Mouse (Mus musculus) heart, postnatal 14 days (tissue): Measurements from ENCODE around the gene Serinc1. TPM values are rescaled to one million over a fixed set of nuclear protein-coding genes. Genes with fewer than 3 reads are reported as not detected.
A peak's percentile ranks its signal among the peaks of the same experiment; 100 is the strongest.
"Not testable (repeated sequence)": the region's sequence is repeated elsewhere in the genome, so short reads cannot be mapped to it uniquely, and the experiment has no call there.

Experiments used
- DNase-seq, 2 experiments: peaks; one replicate each; pipeline ENCODE4 v3.0.0; 2021 to 2022
- intact Hi-C: fragments of 180-260 bp; cut with DNase I; formaldehyde crosslinking; loops from one replicate; pipeline ENCODE4 v1.15.1; 2025
- long read RNA-seq, 2 experiments: library from polyadenylated mRNA; stranded (forward); transcript quantifications; one replicate each; pipeline ENCODE4 v2.0.0; 2021
- total RNA-seq, 2 experiments: library from RNA; stranded (reverse); gene quantifications; 2 replicates each; pipeline ENCODE4 v1.2.3; 2021

Gene Serinc1
- total RNA-seq, result 100 to 1,000 TPM; 254 to 264 TPM
- long read RNA-seq, experiment 1, transcript Serinc1-201 (9 exons, 2,880 nt), result major isoform, 282 of 295 reads
- long read RNA-seq, experiment 1, partial matches to known transcripts, result 10 of 295 reads
- long read RNA-seq, experiment 1, other reads (novel, unspliced or antisense), result 3 of 295 reads
- long read RNA-seq, experiment 2, transcript Serinc1-201 (9 exons, 2,880 nt), result major isoform, 281 of 287 reads
- long read RNA-seq, experiment 2, partial matches to known transcripts, result 0 of 287 reads
- long read RNA-seq, experiment 2, other reads (novel, unspliced or antisense), result 6 of 287 reads

DNA sequence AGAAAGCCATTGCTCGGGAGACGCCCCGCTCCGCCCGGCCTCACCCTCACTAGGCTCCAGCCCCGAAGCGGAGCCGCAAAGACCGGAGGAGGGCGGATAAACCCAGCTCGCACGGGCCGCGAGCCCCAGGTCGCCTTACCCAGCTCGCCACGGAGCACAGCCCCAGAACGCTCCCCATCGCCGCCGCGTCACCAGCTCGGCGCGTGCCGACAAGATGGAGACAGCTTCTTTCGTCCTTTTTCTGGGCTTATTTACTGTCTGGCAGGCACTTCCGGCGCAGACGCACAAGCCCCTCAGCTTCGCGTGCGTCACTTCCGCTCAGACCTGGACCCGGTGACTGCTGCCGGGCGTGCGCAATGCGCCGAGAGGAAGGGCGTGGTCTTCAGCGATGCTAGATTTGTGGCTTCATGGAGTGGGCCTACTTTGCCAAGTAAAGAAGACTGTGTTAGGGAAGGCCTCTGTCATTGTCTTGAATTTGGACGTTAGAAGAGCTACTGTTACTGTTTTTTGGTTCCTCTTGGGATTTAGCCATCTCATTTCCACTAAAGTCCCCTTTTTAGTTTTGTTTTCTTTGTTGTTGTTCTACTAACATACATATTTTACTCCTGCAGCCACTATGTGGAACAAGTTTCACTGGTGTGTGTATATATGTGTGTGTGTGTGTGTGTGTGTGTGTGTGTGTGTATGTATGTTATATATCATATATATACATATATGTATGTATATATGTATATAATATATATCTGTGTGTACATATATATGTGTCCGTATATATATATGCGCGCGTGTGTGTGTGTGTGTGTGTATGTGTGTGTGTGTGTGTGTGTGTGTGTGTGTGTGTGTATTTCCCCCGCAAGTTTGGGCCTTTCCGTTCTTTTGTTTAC, at the start of gene Serinc1:
Gene Serinc1 (minus strand): TSS at position 313 of the 884 bp plus-strand sequence.
- intact Hi-C loops, result loop anchor here (2.0 to 5.0 kb wide), 2 partner anchors 46 to 265 kb away; partner anchors contain the start of gene Hsf2
- DNase-seq, result peak; percentile 93 to 96

DNA sequence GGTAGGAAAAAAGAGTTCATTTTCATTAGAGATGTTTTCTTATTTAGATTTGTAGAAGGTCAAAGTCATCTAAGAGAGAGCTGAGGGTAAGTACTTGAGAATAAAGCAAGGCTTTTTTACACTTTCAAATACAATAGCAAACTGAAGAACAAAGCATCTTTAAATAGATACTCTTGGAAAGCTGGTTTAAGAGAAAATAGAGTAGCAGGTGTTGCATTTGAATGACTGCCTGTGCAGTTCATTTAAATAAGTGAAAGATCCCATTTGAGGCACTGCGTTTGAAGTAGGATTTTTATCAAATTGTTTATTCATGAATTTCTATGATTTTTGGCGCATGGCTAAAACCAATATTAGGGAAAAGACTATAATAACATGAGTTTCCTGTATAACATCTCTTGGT, 44.4 kb upstream of the Serinc1 start:
- intact Hi-C loops, result no loop called here

DNA sequence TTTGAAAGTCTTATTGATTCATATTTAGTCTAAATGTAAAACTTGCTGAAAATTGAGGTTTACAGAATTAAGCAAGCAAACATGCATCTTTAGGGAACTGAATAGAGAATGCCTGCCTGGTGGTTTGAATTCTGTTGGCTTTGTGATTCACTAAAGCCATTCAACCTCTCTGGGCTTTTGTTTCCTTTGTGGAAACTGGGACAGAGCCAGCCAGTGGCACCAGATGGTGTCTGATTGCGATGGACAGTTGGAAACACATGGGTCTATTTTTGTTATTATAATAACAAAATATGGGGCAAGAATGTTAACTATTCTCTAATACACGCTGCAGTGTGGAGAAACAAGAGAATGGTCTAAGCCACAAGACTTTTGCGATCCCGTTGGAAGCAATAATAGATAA, 39.8 kb upstream of the Serinc1 start:
- intact Hi-C loops, result no loop called here
- no peak for DNase-seq

More for the DNA sequence above, 44.4 kb upstream of the Serinc1 start:
- no peak for DNase-seq

DNA sequence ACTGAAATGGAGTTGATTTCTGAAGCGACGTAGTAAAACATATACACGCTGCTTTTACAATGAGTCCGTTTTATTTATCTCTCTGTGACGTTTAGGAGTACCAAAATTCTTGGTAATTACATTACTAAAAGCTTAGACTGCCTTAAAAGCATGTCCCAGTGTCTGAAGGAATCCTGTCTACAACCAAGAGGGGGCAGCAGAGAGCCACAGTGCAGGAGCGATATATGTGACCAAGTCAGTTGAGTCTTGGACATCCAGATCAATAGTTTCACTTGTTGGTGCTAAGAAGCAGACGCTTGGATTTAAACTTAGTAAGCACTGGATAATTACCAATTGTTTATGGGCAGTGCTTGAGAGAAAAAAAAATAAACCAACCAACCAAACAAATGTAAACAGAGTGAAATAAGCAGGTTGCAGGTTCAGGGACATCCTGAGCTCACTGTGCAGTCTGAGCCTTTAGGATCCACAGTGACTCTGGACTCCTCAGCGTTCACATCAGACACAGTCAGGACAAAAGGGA, 38.9 kb upstream of the Serinc1 start:
- intact Hi-C loops, result no loop called here
- peak; percentile 51 to 65 for DNase-seq

DNA sequence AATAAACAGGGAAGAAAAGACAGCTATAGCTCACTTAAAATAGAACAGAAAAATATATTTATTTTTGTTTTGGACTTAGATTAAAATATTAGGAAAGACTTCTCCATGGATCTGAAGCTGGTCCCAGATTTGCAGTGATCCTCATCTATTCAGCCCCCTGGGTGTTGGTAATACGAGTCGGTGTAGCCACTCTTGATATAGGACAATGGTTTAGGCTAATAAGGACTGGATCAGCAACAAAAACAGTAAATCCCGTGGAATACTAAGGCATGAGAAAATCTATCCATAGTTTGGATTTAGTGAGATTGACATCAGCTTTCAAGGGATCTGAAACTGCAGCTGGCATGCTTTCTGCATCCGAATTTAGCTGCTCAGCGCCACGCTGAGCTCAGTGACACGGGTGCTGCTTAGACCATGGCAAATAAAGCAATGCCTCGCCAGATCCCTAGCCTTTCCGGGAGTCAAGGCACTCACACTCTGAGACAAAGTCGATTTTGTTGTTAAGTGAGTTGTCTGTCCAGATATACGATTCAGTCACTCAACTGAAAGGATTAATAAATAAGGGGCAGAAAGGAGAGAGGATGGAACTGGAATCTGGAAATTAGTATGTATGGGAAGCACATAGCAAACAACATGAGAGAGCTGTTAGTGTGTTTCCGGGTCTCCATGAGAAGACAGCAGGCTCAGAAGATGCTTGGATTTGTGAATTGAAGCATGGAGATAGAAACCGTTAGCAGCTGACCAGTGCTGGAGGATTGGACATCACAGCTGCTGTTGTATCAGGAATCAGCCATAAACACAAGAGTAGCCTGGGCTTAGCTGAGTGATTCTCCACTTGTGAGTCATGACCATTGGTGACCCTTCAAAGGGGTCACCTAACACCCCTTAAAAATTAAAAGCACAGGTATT, 36.9 kb upstream of the Serinc1 start:
- no peak for DNase-seq
- intact Hi-C loops, result no loop called here

DNA sequence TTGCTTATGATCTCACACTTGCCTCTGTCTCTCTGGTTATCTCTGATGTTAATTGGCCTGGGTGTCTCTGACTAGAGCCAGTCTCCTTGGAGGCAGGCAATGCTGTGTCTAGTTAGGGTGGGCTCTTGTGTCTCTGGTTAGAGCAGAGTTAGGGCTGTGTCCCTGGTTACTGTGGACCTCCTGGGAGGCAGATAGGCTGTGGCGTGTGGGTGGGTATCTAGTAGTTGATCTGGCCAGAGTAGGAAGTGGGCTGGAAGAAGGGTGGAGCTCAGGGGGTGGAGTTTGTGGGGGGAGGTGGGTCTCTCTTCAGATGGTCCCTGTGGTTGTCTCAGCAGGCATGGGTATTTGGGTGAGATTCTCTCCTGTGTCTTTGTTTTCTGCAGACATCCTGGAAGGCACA, 33.9 kb upstream of the Serinc1 start:
- DNase-seq, result no peak
- intact Hi-C loops, result no loop called here

DNA sequence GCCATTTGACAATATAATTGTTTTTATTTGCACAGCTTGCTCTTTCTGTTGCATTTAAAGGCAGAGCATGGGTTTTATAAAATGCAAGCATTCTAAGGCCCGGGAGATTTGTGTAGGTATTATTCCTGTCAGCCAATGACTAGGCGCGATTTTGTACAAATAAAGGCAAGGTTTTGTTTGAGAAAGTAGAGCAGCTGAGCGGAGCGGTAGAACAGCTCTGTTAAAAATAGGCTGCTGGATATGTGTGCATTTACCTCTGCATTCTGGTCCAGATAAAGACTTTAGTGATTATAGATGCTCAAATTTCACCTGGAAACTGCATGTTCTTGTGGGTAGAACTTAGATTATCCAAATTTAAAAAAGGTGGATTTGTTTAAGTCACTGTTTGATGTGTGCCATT, 25.3 kb upstream of the Serinc1 start:
- intact Hi-C loops, result no loop called here
- no peak for DNase-seq

DNA sequence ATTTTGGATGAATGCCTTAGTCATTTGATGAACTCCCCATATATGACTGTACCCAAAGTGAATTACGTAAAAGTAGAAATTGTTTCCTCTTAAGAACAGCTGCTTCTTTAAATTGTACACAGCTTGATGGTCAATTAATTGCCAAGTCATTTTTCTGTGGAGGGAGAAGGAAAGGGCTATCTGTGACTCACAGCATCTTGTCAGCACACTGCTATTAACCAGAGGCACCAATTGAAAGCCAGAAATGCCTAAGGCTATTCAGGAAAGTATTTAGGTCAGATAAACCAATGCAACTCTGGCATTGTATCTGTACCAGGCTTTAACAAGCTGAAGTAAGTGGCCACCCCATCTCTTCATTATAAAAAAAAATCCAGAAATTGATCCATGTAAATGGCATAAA, 21.4 kb upstream of the Serinc1 start:
- intact Hi-C loops, result no loop called here

DNA sequence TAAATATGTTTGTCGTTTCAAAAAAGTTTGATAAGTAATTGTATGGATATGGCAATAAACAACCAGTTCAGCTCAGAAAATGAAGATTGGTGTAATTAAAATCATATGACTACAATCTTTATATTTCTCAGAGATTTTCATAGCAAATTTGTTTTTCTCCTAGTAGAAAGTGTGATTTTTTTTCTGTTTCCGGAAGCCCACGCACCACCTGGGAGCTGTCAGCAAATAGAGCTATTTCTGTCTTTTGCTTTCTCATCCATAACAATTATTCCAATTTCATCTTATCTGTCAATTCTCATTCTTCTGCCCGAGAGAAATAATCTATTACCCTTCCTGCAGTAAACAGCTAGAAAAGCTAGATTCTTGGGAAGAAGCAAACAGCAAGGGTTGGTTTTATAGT, 17.3 kb upstream of the Serinc1 start:
- DNase-seq, result no peak
- intact Hi-C loops, result no loop called here

More for the DNA sequence above, 21.4 kb upstream of the Serinc1 start:
- no peak for DNase-seq

DNA sequence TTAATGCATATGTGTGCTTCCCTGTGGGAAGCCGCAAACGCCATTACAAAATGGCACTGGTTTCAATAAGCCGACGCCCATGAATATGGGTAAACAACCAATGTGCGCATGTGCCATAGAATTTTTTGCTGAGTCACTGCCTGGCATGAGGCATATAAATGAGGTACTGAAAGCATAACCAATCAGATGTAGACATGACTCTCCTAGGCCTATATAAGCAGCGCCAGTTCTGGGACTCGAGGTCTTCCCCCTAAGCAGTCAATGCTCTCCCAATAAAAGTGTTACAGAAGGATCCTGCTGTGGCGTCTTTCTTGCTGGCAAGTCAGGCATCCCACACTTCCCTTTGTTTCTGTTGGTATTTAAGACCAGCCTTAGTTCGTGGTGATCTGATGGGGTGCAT, 11.6 kb upstream of the Serinc1 start:
- intact Hi-C loops, DNase-seq: not testable (repeated sequence)

DNA sequence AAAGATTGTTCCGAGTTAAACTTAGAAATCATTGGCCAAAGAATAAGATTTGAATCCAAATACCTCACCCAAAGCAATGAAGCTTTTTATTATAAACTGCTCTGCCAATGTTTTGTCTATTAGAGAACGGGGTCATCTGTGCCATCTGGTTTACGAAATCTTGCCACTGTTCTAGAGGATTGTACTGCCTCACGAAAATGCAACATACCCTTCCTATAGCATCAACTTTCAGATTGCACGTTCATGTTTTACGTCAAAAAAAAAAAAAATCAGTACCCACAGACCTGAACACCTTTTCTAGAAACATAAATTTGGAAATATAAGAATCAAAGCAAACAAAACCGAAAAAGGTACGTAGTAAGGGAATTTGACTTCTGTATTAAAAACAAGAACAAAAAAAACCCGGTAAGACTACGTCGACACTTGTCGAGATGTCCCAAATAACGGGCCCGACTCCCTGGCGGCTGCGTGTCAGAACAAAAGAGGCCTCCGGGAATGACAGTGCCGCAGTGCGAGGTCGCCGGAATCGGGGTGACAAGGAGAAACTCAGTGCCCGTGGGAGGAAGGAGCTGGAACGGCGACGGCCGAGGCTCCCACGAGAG, 613 bp downstream of the Serinc1 start:
- no peak for DNase-seq
- intact Hi-C loops, result loop anchor here (2.0 to 5.0 kb wide), 2 partner anchors 45 to 266 kb away; partner anchors contain the start of gene Hsf2

DNA sequence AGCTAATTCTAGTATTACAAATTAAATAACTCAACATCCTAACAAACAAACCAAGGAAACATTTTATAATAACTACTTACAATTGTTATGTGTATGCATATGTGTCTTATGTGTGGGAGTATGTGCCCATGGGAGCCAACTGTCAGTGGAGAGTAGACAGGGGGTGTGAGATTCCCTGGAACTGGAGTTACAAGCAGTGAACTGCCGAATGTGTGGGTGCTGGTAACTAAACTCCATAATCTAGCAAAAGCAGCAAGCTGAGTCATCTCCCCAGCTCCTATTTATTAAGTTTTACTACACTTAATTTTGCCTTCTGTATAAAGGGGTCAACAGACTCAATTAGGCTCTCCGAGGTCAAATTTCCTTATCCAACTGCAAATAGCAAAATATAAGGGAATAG, 1.3 kb downstream of the Serinc1 start:
- intact Hi-C loops, result loop anchor here (5.0 kb wide), 1 partner anchor 266 kb away; no protein-coding TSS in a partner anchor
- DNase-seq, result no peak

DNA sequence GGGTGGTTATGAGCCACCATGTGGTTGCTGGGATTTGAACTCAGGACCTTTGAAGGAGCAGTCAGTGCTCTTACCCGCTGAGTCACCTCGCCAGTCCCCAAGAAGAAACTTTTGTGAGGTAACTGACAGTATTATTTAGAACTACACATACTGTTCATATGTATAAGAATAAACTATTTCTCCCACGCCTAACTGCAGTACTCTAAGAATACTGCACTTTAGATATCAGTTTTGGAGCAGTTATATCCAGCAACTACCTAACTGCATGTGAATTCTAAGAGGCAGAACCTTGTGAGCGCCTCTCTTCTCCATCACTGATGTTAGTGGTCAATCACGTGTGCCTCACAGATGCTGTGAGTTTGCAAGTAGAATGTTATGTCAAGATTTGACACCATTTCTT, 5.9 kb downstream of the Serinc1 start:
- DNase-seq, result no peak
- intact Hi-C loops, result no loop called here

DNA sequence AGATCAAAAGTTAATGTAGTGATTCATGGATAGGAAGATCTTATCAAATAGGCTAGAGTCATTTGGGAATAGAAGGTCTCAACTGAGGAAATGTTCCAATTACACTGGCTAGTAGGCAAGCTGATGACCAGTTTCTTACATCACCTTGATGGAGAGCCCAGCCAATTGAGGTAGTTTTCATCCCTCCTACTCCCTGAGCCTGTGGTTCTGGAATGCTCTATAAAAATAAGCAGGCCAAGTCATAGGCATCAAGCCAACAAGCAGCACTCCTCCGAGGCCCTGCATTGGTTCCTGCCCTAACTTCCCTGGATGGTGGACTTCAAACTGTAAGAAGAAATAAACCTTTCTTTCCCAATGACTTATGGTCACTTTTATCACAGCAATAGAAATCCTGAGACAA, 17.1 kb downstream of the Serinc1 start:
- no peak for DNase-seq
- intact Hi-C loops, result no loop called here

DNA sequence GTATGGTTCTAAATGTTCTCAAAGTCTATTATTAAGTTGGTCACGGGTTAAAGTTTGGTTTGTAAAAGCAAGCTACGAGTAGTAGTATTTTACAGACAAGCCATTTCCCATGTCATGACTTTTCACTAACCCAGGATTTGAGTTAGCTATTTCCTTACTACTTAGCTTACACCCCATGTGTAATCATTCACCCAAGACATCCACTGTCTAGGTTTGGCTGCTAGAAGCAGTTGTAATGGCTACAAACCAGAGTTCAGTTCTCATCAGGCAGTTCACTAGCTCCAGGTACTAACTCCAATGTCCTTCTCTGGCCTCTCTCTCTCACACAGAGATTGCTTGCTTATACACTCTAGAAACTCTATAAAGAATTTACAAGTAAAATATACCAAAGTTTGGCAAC, 17.7 kb downstream of the Serinc1 start:
- intact Hi-C loops, result no loop called here
- DNase-seq, result no peak

DNA sequence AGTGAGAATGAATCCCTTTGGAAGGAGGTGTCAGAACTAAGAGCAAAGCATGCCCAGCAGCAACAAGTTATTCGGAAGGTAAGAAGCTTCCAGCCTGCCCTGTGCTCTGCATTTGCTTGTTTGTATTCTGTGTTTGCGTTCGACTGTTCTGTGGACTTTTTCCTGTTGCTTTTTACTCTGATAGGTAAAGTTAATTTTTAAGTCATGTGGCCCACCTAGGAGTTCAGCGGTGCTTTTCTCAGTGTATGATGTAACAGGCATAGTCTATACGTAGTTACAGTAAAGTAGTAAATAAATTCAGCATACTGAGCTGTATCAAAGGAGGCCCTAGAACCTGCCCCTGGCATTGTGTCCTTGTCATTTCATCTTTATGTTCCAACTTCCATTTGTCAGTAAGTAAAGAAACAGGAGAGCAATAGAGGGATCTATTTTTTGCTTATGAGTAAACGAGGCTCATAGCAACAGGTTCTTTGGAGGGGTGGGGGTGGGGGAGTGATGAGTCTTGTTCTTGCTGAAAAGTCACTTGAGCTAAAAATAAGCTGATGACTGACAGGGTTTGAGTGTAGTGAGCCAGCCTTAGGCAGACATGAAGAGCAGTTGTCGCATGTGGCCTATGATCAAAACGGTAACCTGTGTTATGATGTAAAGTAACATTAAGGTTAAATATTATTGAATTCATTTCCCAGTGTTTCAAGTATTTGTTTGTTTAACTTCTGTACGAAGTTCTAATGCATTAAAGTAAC, 32.7 kb downstream of the Serinc1 start:
- no peak for DNase-seq

DNA sequence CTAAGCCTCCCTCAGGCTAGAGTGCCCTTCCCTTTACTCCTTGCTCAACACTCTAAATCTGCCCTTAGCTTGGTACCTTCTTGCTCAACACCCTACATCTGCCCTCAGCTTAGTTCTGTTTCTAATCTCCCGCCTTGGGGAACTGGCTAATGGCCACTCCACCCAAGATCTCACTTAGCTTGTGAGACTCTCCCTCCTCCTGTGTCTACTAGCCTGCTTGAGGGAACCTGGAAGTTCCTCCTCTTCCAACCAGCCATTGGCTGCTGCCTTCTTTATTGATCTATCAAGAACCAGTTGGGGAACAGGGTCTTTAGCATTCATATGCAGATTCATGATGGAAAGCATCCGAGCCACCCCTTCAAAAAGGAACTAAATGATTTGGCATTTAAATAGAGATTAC, 40.3 kb downstream of the Serinc1 start:
- intact Hi-C loops, result no loop called here
- DNase-seq, result no peak

More for the DNA sequence above, 32.7 kb downstream of the Serinc1 start:
- intact Hi-C loops, result no loop called here

DNA sequence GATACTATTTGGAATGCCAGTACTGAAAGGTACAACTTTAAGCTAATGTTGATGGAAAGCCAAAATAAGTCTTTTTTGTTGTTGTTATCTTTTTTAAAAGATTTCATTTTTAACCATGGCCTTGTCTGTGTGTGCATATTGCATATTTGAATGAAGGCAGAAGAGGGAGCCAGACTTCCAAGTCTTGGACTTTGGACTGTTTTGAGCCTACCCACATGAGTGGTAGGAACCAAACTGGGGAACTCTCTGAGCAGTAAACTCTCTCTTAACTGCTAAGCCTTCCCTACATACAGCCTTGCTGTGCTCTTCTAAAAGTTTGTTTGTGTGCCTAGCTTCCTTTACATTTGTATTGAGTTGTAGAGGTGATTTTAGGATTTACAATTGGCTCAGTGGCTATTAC, 43.7 kb downstream of the Serinc1 start:
- no peak for DNase-seq
- intact Hi-C loops, result no loop called here

DNA sequence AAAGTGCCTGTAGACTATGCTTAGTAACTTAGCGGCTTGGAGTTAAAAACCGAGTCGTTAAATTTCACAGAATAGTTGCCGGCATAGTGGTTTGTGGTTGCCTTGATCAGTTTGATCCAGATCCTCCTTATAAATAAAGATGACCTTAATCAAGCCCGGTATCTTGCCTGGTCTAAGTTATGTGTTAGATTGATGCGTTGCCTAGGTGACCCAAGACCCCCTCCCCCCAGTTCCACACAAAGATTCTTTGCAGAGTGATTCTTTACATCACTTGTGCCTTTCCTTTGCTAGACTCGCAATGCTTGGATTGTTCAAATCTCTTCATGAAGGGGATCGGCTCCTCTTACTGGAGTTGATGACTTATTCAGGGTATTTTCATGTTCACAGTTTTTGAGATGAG, 45.1 kb downstream of the Serinc1 start:
- intact Hi-C loops, result loop anchor here (2.0 kb wide), 1 partner anchor 46 kb away; the partner anchor contains the start of gene Serinc1
- no peak for DNase-seq
